Mouse (Mus musculus) embryonic fibroblast, embryonic 13.5 days (primary cell): ENCODE measurements around the gene Sap30bp.

Experiments used
- CTCF ChIP-seq: IDR thresholded peaks from 2 replicates; pipeline ENCODE4 v1.5.1; 2011; ENCODE audit warnings: mild to moderate bottlenecking, control low read depth, low read length, moderate library complexity, borderline replicate concordance; ENCODE audit not compliant: insufficient read depth
- POLR2A ChIP-seq: IDR thresholded peaks from 2 replicates; pipeline ENCODE4 v1.6.1; 2011; ENCODE audit warnings: low read depth, mild to moderate bottlenecking, control low read depth, low read length, moderate library complexity

- TF ChIP-seq CTCF (no peak), POLR2A (no peak)
Measured at GRCm38 (mm10) chr11:115995256-115995655, 62.2 kb downstream of the Sap30bp start.
